Mouse (Mus musculus): ENCODE data around the gene Aldh1a2. TPM values are rescaled to one million over a fixed set of nuclear protein-coding genes. Genes with fewer than 3 reads are reported as not detected.

The Aldh1a2 gene
- 10 to 100 TPM; 10.9 to 13.5 TPM for total RNA-seq (2021)
- long read RNA-seq, experiment 1, transcript Aldh1a2-201 (14 exons, 2,264 nt): major isoform, 13 of 15 reads
- long read RNA-seq, experiment 1, partial matches to known transcripts: 0 of 15 reads
- long read RNA-seq, experiment 1, other reads (novel, unspliced or antisense): 2 of 15 reads
- long read RNA-seq, experiment 2, transcript Aldh1a2-201 (14 exons, 2,264 nt): major isoform, 10 of 12 reads
- long read RNA-seq, experiment 2, partial matches to known transcripts: 2 of 12 reads
- long read RNA-seq, experiment 2, other reads (novel, unspliced or antisense): 0 of 12 reads

GRCm38 (mm10) chr9:71215248-71216035, at the start of gene Aldh1a2:
Gene Aldh1a2, plus strand, starts transcription at chr9:71215789.
- DNase-seq: peak; percentile 80

- DNase-seq: no peak
These were observed 49.4 kb upstream of the Aldh1a2 start for GRCm38 (mm10) chr9:71166019-71166705.

- DNase-seq: no peak
These were observed 48.6 kb upstream of the Aldh1a2 start for GRCm38 (mm10) chr9:71166871-71167465.

- DNase-seq: no peak
These were observed 47.9 kb upstream of the Aldh1a2 start for GRCm38 (mm10) chr9:71167473-71168215.

GRCm38 (mm10) chr9:71168511-71168910, 47.1 kb upstream of the Aldh1a2 start, which contains the start of gene Aqp9:
Gene Aqp9, minus strand, starts transcription at chr9:71168682.
- DNase-seq: no peak

GRCm38 (mm10) chr9:71173533-71173932, 42.1 kb upstream of the Aldh1a2 start:
- DNase-seq: no peak

- no peak for DNase-seq
These were observed 41.1 kb upstream of the Aldh1a2 start for GRCm38 (mm10) chr9:71174316-71174975.

- no peak for DNase-seq
These were observed 39.9 kb upstream of the Aldh1a2 start for GRCm38 (mm10) chr9:71175686-71176085.

- DNase-seq: no peak
These were observed 36.2 kb upstream of the Aldh1a2 start for GRCm38 (mm10) chr9:71179276-71179896.

- no peak for DNase-seq
These were observed 35.5 kb upstream of the Aldh1a2 start for GRCm38 (mm10) chr9:71179964-71180700.

- DNase-seq: no peak
These were observed 30.3 kb upstream of the Aldh1a2 start for GRCm38 (mm10) chr9:71185285-71185684.

- no peak for DNase-seq
These were observed 29.8 kb upstream of the Aldh1a2 start for GRCm38 (mm10) chr9:71185823-71186222.

GRCm38 (mm10) chr9:71187396-71187795, 28.2 kb upstream of the Aldh1a2 start:
- DNase-seq: no peak

- DNase-seq: peak; percentile 75
These were observed 26.8 kb upstream of the Aldh1a2 start for GRCm38 (mm10) chr9:71188647-71189415.

GRCm38 (mm10) chr9:71198826-71199225, 16.8 kb upstream of the Aldh1a2 start:
- DNase-seq: no peak

GRCm38 (mm10) chr9:71202265-71202664, 13.3 kb upstream of the Aldh1a2 start:
- no peak for DNase-seq

GRCm38 (mm10) chr9:71209299-71209698, 6.3 kb upstream of the Aldh1a2 start:
- DNase-seq: no peak

- peak; percentile 24 for DNase-seq
These were observed 4.7 kb upstream of the Aldh1a2 start for GRCm38 (mm10) chr9:71210870-71211269.

GRCm38 (mm10) chr9:71213636-71214035, 2.0 kb upstream of the Aldh1a2 start:
- no peak for DNase-seq
